Mouse (Mus musculus) limb, embryonic 10.5 days (tissue): Measurements from ENCODE around the gene Gbgt1. TPM values are rescaled to one million over a fixed set of nuclear protein-coding genes. Genes with fewer than 3 reads are reported as not detected.
"Not testable (repeated sequence)": the region's sequence is repeated elsewhere in the genome, so short reads cannot be mapped to it uniquely, and the experiment has no call there.

Experiments
- DNase-seq: peaks from one replicate; pipeline ENCODE4 v3.0.0-alpha.2; 2017; ENCODE audit warnings: low spot score
- H3K27ac ChIP-seq: fragments of 300-500 bp; sonication (generic); 2 replicates; pipeline ENCODE4 v1.5.1; 2016; ENCODE audit warnings: mild to moderate bottlenecking
- H3K27me3 ChIP-seq: fragments of 300-500 bp; sonication (generic); 2 replicates; pipeline ENCODE4 v1.6.1; 2016; ENCODE audit warnings: low read depth, mild to moderate bottlenecking; ENCODE audit not compliant: poor library complexity, severe bottlenecking
- H3K36me3 ChIP-seq: fragments of 300-500 bp; sonication (generic); 2 replicates; pipeline ENCODE4 v1.6.1; 2016; ENCODE audit warnings: mild to moderate bottlenecking, moderate library complexity
- H3K4me1 ChIP-seq: fragments of 300-500 bp; sonication (generic); 2 replicates; pipeline ENCODE4 v1.6.1; 2016
- H3K4me3 ChIP-seq: fragments of 300-500 bp; sonication (generic); 2 replicates; pipeline ENCODE4 v1.5.1; 2016; ENCODE audit warnings: mild to moderate bottlenecking, moderate library complexity
- H3K9me3 ChIP-seq: fragments of 300-500 bp; sonication (generic); replicated peaks from 2 replicates; pipeline ENCODE4 v1.6.1; 2016; ENCODE audit warnings: mild to moderate bottlenecking
- WGBS: fragments of 180-500 bp; shearing (Covaris S2); methylation state at CpG from one replicate; pipeline ENCODE4 v1.1.7; 2016; 5-methylcytosine and 5-hydroxymethylcytosine counted together
- polyA plus RNA-seq: library from polyadenylated mRNA; unstranded; fragments of >200 nt; fragmentation: Nextera tagmentation; extraction: Ambion mirVana; gene quantifications from 2 replicates; pipeline ENCODE4 v1.2.1, GENCODE M21; 2016

Gbgt1 gene
- polyA plus RNA-seq: not detected in 2 replicates

DNA sequence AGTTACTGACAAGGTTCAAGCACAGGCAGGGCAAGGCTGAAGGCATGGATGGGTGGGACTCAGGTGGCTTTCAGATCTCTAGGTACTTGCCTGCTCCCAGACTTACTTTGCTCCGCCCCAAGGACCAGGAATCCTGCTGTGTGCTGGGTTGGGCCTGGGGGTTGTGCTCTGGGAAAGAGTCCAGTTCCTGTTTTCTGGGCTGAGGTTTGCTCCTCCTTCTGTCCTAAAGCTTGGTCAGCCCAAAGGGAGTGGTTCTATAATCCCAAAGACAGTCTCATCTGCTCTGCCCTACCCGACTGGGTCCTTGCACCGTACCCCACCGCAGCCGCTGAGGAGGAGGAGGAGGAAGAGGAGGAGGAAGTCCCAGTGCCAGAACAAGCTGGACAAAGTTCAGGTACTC, at the start of gene Gbgt1:
Gene Gbgt1, plus strand, starts transcription at position 221 of the 400 bp plus-strand sequence.
- Histone ChIP-seq H3K9me3 (no peaks in the 10 kb centered on the region; the same call in 1 of the 2 replicates), H3K4me1 (no peaks in the 10 kb centered on the region), H3K27me3 (no peaks in the 10 kb centered on the region), H3K27ac (no peak within 1 kb of the TSS), H3K36me3 (no peaks in the 10 kb centered on the region), H3K4me3 (no peak within 1 kb of the TSS)
- WGBS: 90% methylated on average over 5 of the region's 5 CpGs
- DNase-seq: no peak

DNA sequence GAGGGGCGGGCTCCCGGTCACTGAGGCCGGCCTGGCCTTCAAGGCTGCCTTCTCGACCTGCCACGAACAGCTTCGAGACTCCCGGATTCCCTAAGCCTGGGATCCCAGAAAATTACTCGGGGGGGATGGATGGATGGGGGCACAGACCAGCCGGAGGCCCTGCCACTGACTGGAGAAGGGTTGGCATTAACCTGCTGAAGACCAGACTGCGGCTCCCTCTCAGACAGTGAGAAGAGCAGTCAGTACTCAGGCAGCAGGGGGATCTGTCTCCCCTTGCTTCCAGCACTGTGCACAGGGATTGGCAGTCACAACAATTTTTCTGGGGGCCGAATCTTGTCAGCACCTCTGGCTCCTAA, 49.4 kb upstream of the Gbgt1 start:
- Histone ChIP-seq H3K4me1 (peaks cover 24% of the 10 kb centered on the region), H3K36me3 (peaks cover 33% of the 10 kb centered on the region), H3K9me3 (no peaks in the 10 kb centered on the region), H3K27me3 (peaks cover 29% of the 10 kb centered on the region), H3K27ac (peak overlapping the region; percentile 90), H3K4me3 (peak overlapping the region; percentile 87)
- no peak for DNase-seq
- 13% methylated on average over 11 of the region's 11 CpGs for WGBS

DNA sequence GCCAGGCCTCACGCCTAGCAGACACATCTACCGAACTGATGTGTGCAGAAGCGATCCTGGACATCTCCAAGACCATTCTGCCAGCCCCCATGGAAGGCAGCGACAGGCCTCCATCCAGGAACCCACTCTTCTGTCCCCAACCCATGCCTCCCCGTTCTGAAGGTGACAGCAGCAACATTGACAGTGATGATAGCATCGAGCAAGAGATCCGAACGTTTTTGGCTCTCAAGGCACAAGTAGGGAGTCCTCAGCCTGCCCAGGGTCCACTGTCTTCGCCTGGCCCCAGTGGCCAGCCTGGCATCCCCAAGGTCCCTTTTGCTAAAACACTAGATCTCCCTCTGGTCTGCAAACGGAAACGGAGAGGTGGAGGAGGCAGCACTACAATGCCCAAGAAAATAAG, 45.0 kb upstream of the Gbgt1 start:
- Histone ChIP-seq H3K27me3 (peaks cover 16% of the 10 kb centered on the region), H3K27ac (no peak overlapping the region), H3K9me3 (no peaks in the 10 kb centered on the region), H3K36me3 (peaks cover 48% of the 10 kb centered on the region), H3K4me1 (peaks cover 16% of the 10 kb centered on the region), H3K4me3 (no peak overlapping the region)
- 91% methylated on average over 11 of the region's 11 CpGs for WGBS
- no peak for DNase-seq

DNA sequence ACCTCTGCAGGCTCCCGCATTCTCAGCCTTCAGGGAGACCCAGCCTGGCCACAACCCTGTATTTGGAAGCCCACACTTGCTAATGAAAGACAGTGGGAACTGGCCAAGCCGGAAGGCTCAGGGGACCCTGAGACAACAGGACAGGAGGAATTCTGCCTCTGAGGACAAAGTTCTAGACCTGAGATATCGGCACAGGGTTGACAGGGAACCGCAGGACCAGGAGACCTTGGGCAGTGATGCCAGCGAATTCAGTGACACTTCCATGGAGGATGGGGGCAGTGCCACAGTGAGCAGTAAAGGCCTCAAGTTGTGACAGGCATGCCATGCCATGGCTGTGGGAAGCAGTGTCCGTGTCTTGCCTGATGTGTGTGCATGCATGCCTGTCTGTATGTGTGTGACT, 43.2 kb upstream of the Gbgt1 start:
- Histone ChIP-seq H3K4me3 (no peak overlapping the region), H3K36me3 (peaks cover 48% of the 10 kb centered on the region), H3K27ac (no peak overlapping the region), H3K9me3 (no peaks in the 10 kb centered on the region), H3K27me3 (0 out of 2 replicates have a peak, but pooled peaks cover under 1% of the 10 kb centered on the region), H3K4me1 (no peaks in the 10 kb centered on the region)
- WGBS: 92% methylated on average over 6 of the region's 6 CpGs
- DNase-seq: no peak

DNA sequence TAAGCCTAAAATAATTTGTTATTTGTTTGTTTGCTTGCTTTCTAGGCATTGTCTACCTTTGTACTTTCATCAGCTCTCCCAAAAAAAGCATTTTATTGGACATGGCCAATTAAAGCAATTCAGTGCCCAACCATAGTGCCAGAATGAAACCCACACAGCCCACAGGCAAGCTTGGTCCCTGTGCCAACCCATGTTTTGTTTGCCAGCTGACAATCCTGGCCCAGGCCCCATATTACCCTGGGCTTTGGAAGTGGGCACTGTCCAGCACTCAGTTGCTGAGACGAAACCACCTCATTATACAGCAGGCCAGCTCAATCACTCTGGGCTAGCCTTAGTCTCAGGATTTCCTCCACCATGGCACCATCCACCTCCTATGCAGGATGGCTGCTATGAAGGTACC, 40.1 kb upstream of the Gbgt1 start:
- Histone ChIP-seq H3K4me3 (no peak overlapping the region), H3K36me3 (peaks cover 22% of the 10 kb centered on the region), H3K27ac (no peak overlapping the region), H3K27me3 (no peaks in the 10 kb centered on the region), H3K4me1 (no peaks in the 10 kb centered on the region), H3K9me3 (no peaks in the 10 kb centered on the region)
- DNase-seq: no peak
- WGBS: 81% methylated on average over 1 of the region's 1 CpGs

DNA sequence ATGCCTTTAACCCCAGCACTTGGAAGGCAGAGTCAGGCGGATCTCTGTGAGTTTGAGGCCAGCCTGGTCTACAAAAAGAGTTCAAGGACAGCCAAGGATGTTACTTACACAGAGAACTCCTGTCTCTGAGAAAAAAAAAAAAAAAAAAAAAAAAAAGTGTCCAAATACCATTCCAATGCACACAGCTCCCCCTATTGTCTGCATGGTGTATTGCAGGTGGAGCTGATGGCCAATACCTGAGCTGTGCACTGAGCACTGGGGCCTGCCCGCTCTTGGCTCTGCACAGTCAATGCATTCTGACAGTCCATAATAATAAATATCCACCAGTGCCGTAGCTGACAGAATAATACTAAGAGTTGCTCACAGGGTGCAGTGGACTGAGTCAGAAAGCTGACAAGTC, 32.8 kb upstream of the Gbgt1 start:
- Histone ChIP-seq H3K27me3 (peaks cover 18% of the 10 kb centered on the region), H3K9me3 (no peaks in the 10 kb centered on the region), H3K27ac (no peak overlapping the region), H3K36me3 (peaks cover 2% of the 10 kb centered on the region), H3K4me3 (no peak overlapping the region), H3K4me1 (peaks cover 27% of the 10 kb centered on the region)
- 44% methylated on average over 3 of the region's 3 CpGs for WGBS
- peak; percentile 71 for DNase-seq

DNA sequence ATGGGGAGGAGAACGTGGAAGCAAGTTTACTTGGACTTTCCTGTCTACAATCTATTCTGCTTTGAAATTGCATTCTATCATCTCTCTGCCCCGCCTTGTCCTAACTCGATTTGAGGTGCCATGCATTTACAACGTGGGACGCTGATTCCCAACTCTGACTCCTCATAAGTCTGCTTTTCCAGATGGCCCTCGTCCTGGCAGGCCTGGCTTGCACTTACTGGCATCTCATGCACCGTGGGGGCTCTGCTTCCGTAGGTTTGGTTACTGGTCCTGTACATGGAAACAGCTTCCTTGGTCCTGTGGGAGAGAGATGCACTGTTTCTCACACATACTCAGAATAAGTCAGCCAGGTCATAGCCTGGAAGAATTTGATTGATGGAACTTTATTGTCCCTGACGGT, 31.8 kb upstream of the Gbgt1 start:
- Histone ChIP-seq H3K27me3 (peaks cover 18% of the 10 kb centered on the region), H3K9me3 (no peaks in the 10 kb centered on the region), H3K4me3 (no peak overlapping the region), H3K4me1 (peaks cover 28% of the 10 kb centered on the region), H3K36me3 (peaks cover 12% of the 10 kb centered on the region), H3K27ac (no peak overlapping the region)
- WGBS: 85% methylated on average over 9 of the region's 9 CpGs
- no peak for DNase-seq

DNA sequence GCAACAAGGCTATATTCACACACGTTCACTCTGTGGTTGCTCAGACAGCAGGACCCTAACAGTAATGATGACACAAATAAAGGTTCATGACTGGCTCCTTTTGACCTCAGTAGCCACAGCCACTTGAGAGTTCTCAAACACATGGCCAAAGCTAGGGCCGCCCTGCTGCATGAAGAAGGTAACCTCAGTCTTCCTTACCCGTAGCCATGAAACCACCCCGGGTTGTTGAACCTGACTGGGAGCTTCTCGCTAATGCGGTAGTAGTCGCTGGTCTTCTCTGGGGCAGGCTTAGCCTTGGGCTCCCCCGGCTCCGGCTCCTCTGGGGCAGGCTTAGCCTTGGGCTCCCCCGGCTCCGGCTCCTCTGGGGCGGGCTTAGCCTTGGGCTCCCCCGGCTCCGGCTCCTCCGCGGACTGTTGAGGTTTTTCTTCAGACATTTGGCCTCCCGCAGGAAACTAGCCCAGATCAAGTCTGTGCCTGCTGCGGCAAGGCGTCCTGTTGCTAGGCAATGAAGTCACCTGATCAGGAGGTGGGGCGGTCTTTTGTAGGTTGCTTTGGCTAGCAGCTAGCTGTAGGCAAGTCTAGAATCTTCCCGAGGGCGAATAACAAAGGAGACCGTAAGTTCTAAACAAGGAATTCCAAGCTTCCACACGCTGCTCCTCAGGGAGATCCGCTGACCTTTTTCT, 30.7 kb upstream of the Gbgt1 start, which contains the start of gene 1700007K13Rik:
Gene 1700007K13Rik, minus strand, starts transcription at position 497 of the 683 bp plus-strand sequence.
- 5% methylated on average over 25 of the region's 25 CpGs for WGBS
- peak within 1 kb of the TSS; percentile 57 for H3K27ac ChIP-seq
- H3K4me3 ChIP-seq: peak within 1 kb of the TSS; percentile 49
- peak; percentile 82 for DNase-seq
- peaks cover 23% of the 10 kb centered on the region for H3K36me3 ChIP-seq
- no peaks in the 10 kb centered on the region for H3K9me3 ChIP-seq
- peaks cover 28% of the 10 kb centered on the region for H3K4me1 ChIP-seq
- peaks cover 18% of the 10 kb centered on the region for H3K27me3 ChIP-seq

DNA sequence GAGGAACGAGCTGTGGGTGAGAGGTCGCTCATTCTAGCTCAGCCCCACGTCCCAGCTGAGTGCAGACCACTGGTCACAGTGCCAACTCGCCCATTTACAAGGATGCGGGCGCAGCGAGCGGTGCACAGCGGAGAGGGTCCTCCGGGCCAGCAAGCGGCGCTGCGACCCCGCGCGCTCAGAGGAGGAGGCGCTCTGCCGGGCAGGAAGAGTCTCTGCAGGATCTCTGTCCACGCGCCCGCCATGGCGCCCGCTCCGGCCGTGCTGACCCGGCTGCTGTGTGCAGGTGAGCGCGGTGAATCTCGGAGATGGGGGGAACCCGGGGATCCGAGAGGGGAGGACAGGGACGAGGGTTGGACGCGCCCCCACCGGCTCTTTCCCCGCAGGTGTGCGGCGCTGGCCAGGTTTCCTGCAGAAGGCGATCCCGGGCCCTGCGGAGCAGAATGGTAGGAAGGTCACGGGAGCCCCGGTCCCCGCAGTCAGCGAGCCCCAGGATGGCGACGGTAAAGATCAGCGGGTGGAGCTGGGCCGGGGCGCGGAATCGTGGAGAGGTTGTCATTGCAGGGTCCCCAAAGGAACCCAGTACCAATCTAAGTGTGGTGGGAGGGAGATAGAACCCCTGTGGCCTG, 28.7 kb upstream of the Gbgt1 start, which contains the start of gene Mrps2:
Gene Mrps2, plus strand, starts transcription at position 207 of the 626 bp plus-strand sequence.
- H3K4me1 ChIP-seq: peaks cover 28% of the 10 kb centered on the region
- peaks cover 18% of the 10 kb centered on the region for H3K27me3 ChIP-seq
- peak within 1 kb of the TSS; percentile 94 for H3K4me3 ChIP-seq
- H3K36me3 ChIP-seq: peaks cover 43% of the 10 kb centered on the region
- peak; percentile 96 for DNase-seq
- peak within 1 kb of the TSS; percentile 95 for H3K27ac ChIP-seq
- under 1% methylated on average over 52 of the region's 52 CpGs for WGBS
- H3K9me3 ChIP-seq: no peaks in the 10 kb centered on the region

DNA sequence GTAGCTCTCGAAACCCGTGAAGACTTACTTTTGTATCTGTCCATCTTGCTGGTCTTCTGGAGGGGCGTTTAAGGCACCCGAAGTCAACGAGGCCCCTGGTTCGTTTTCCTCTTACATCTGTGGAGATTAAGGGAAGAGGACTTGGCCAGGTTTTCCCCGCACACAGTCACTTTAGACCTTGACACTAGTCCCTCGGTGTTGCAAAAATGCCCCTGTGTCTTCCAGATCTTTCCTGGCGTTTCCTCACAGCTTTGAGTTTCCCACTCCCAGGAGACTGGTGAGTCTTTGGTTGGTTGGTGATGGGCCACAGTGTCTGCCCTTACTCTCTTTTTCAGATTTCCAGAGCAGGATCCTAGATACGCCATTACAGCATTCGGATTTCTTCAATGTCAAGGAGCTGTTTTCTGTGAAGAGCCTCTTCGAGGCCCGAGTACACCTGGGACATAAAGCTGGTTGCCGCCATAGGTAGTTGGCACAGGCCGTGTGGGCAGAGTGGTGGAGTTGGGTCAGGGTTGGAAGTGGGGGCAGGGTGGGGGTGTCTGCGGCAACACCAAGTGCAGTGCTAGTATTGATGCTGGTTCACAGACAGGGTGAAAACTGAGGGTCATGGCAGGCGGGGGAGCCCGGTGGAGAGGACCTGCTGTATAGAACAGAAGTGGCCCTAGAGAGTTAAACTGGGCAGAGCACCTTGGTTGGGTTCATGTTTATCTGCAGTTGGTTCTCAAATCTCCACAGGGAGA, 28.0 kb upstream of the Gbgt1 start:
- peaks cover 18% of the 10 kb centered on the region for H3K27me3 ChIP-seq
- peak overlapping the region; percentile 94 for H3K4me3 ChIP-seq
- peaks cover 28% of the 10 kb centered on the region for H3K4me1 ChIP-seq
- H3K27ac ChIP-seq: peak overlapping the region; percentile 95
- H3K36me3 ChIP-seq: peaks cover 49% of the 10 kb centered on the region
- no peak for DNase-seq
- no peaks in the 10 kb centered on the region for H3K9me3 ChIP-seq
- WGBS: 57% methylated on average over 18 of the region's 18 CpGs

DNA sequence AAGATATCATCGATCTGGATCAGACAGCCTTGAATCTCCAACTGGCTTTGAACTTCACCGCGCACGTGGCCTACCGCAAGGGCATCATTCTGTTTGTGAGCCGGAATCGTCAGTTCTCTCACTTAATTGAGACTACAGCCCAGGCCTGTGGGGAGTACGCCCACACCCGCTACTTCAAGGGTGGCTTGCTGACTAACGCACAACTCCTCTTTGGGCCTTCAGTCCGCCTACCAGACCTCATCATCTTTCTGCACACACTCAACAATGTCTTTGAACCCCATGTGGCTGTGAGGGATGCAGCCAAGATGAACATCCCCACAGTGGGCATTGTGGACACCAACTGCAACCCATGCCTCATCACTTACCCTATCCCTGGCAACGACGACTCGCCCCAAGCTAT, 27.2 kb upstream of the Gbgt1 start:
- Histone ChIP-seq H3K4me3 (no peak overlapping the region), H3K9me3 (no peaks in the 10 kb centered on the region), H3K4me1 (peaks cover 28% of the 10 kb centered on the region), H3K27ac (no peak overlapping the region), H3K27me3 (peaks cover 15% of the 10 kb centered on the region), H3K36me3 (peaks cover 49% of the 10 kb centered on the region)
- whole genome bisulfite sequencing: 97% methylated on average over 14 of the region's 14 CpGs
- DNase-seq: no peak

DNA sequence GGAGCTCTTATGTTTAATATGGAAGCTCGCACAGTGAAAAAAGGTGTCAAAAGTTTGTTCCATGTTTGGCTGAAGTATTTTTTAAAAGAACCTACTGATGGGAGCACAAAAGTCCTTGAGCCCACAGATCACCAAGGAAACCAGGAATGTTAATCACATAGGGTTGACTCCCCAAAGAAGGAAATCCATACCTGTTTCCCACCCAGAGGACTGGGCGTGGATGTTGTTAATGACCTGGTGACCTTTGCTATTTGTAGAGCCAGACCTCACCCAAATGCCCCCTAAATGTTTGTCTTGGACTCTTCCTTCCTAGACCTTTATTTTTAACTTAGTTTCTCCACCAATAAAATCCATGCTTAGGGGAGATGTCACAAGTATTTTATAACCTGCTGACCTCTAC, 26.1 kb upstream of the Gbgt1 start:
- Histone ChIP-seq H3K27me3 (peaks cover 3% of the 10 kb centered on the region), H3K9me3 (no peaks in the 10 kb centered on the region), H3K27ac (no peak overlapping the region), H3K4me3 (no peak overlapping the region), H3K4me1 (peaks cover 28% of the 10 kb centered on the region), H3K36me3 (peaks cover 49% of the 10 kb centered on the region)
- DNase-seq: no peak
- WGBS: 93% methylated on average over 2 of the region's 2 CpGs

DNA sequence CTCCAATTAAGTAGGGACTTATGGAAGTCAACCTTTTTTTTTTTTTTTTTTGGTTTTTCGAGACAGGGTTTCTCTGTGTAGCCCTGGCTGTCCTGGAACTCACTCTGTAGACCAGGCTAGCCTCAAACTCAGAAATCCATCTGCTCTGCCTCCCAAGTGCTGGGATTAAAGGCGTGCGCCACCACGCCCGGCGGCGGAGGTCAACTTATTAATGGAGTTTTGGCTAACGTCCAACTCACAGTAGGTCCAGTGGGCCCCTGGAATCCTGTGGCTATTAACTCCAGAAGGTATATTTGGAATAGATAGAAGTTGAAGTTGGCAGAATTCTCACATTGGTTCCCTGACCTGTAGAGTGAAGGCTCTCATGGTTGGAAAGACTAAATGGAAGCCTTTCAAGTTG, 24.7 kb upstream of the Gbgt1 start:
- H3K4me1 ChIP-seq: peaks cover 16% of the 10 kb centered on the region
- not testable (repeated sequence) for H3K4me3 ChIP-seq, H3K9me3 ChIP-seq, H3K27me3 ChIP-seq, DNase-seq, H3K27ac ChIP-seq
- peaks cover 49% of the 10 kb centered on the region for H3K36me3 ChIP-seq
- WGBS: 92% methylated on average over 8 of the region's 8 CpGs
